Mouse (Mus musculus) ES-Bruce4 (cell line): Measurements from ENCODE around the gene Gemin7. TPM values are rescaled to one million over a fixed set of nuclear protein-coding genes. Genes with fewer than 3 reads are reported as not detected.

ENCODE experiments used
- H3K27ac ChIP-seq: 2 replicates; pipeline ENCODE4 v1.5.1; 2012; ENCODE audit warnings: low read length, inconsistent platforms; ENCODE audit not compliant: insufficient read depth
- H3K27me3 ChIP-seq: 2 replicates; pipeline ENCODE4 v1.6.1; 2012; ENCODE audit warnings: mild to moderate bottlenecking, low read length, inconsistent platforms; ENCODE audit not compliant: control insufficient read depth, poor library complexity, insufficient read depth, severe bottlenecking
- H3K36me3 ChIP-seq: 2 replicates; pipeline ENCODE4 v1.6.1; 2012; ENCODE audit warnings: inconsistent platforms, mild to moderate bottlenecking, low read length, moderate library complexity; ENCODE audit not compliant: control insufficient read depth, poor library complexity, insufficient read depth, severe bottlenecking
- H3K4me1 ChIP-seq: one replicate; pipeline ENCODE4 v1.8.1; 2011; ENCODE audit warnings: low read length; ENCODE audit not compliant: control insufficient read depth, insufficient read depth
- H3K4me3 ChIP-seq: 2 replicates; pipeline ENCODE4 v1.5.1; 2011; ENCODE audit warnings: low read depth, mild to moderate bottlenecking, low read length
- H3K9ac ChIP-seq: 2 replicates; pipeline ENCODE4 v1.6.1; 2012; ENCODE audit warnings: low read depth, mild to moderate bottlenecking, inconsistent platforms; ENCODE audit not compliant: poor library complexity, severe bottlenecking
- H3K9me3 ChIP-seq: replicated peaks from 2 replicates; pipeline ENCODE4 v1.6.1; 2012; ENCODE audit warnings: mild to moderate bottlenecking, low read length, inconsistent platforms; ENCODE audit not compliant: control insufficient read depth, poor library complexity, insufficient read depth, severe bottlenecking
- CTCF ChIP-seq: IDR thresholded peaks from one replicate; pipeline ENCODE4 v1.8.1; 2011; ENCODE audit warnings: low read depth, low read length
- EP300 ChIP-seq: IDR thresholded peaks from 2 replicates; pipeline ENCODE4 v1.6.1; 2011; ENCODE audit warnings: low read depth, low read length; ENCODE audit not compliant: insufficient read depth
- POLR2A ChIP-seq: IDR thresholded peaks from one replicate; pipeline ENCODE4 v1.8.1; 2011; ENCODE audit warnings: low read length; ENCODE audit not compliant: insufficient read depth
- polyA plus RNA-seq: library from polyadenylated mRNA; stranded (reverse); fragments of >200 nt; gene quantifications from 2 replicates; pipeline ENCODE4 v1.2.4, GENCODE M21; 2011; ENCODE audit warnings: low read depth; ENCODE audit not compliant: missing spikeins, insufficient read depth, insufficient read length

Gene Gemin7
- 25.2 and 30.5 TPM in 2 replicates for polyA plus RNA-seq

- Histone ChIP-seq H3K36me3 (peaks cover 26% of the 10 kb centered on the region), H3K9ac (peak within 1 kb of the TSS; percentile 76), H3K4me3 (peak within 1 kb of the TSS; percentile 70), H3K4me1 (peaks cover 9% of the 10 kb centered on the region), H3K27me3 (no peaks in the 10 kb centered on the region), H3K27ac (peak within 1 kb of the TSS; percentile 91), H3K9me3 (no peaks in the 10 kb centered on the region)
- TF ChIP-seq CTCF (no peak), EP300 (peak; percentile 69; the same call in 1 of the 2 replicates), POLR2A (peak; percentile 81)
Observed at GRCm38 (mm10) chr7:19577141-19577852, at the start of gene Gemin7, which contains the start of gene Zfp296. Gemin7 (minus strand) TSS chr7:19577595. Zfp296 (plus strand) TSS chr7:19577287.

GRCm38 (mm10) chr7:19623433-19623832 lies 46.0 kb upstream of the Gemin7 start:
- no peak overlapping the region for H3K4me3 ChIP-seq
- H3K36me3 ChIP-seq: no peaks in the 10 kb centered on the region
- H3K27ac ChIP-seq: no peak overlapping the region
- H3K4me1 ChIP-seq: no peaks in the 10 kb centered on the region
- H3K27me3 ChIP-seq: no peaks in the 10 kb centered on the region
- no peaks in the 10 kb centered on the region for H3K9me3 ChIP-seq
- no peak overlapping the region for H3K9ac ChIP-seq
- TF ChIP-seq EP300 (no peak), POLR2A (no peak), CTCF (no peak)

- H3K27ac ChIP-seq: no peak overlapping the region
- TF ChIP-seq CTCF (no peak), EP300 (no peak), POLR2A (no peak)
- H3K9me3 ChIP-seq: no peaks in the 10 kb centered on the region
- no peaks in the 10 kb centered on the region for H3K36me3 ChIP-seq
- H3K4me3 ChIP-seq: no peak overlapping the region
- no peak overlapping the region for H3K9ac ChIP-seq
- H3K4me1 ChIP-seq: no peaks in the 10 kb centered on the region
- H3K27me3 ChIP-seq: no peaks in the 10 kb centered on the region
Observed at GRCm38 (mm10) chr7:19622241-19622640, 44.8 kb upstream of the Gemin7 start.

GRCm38 (mm10) chr7:19620811-19621210 lies 43.4 kb upstream of the Gemin7 start:
- Histone ChIP-seq H3K4me3 (no peak overlapping the region), H3K27ac (no peak overlapping the region), H3K36me3 (no peaks in the 10 kb centered on the region), H3K4me1 (no peaks in the 10 kb centered on the region), H3K9ac (no peak overlapping the region), H3K27me3 (no peaks in the 10 kb centered on the region), H3K9me3 (no peaks in the 10 kb centered on the region)
- TF ChIP-seq CTCF (no peak), EP300 (no peak), POLR2A (no peak)

GRCm38 (mm10) chr7:19619004-19619801 lies 41.8 kb upstream of the Gemin7 start:
- H3K4me3 ChIP-seq: peak overlapping the region; percentile 53
- no peak overlapping the region for H3K27ac ChIP-seq
- H3K9me3 ChIP-seq: no peaks in the 10 kb centered on the region
- TF ChIP-seq CTCF (peak; percentile 77), POLR2A (no peak), EP300 (no peak)
- H3K36me3 ChIP-seq: no peaks in the 10 kb centered on the region
- peak overlapping the region; percentile 15 for H3K9ac ChIP-seq
- H3K27me3 ChIP-seq: no peaks in the 10 kb centered on the region
- no peaks in the 10 kb centered on the region for H3K4me1 ChIP-seq
